Mouse (Mus musculus) spleen, postnatal 36 days (tissue): ENCODE measurements around the gene Zyg11a.
"Not testable (repeated sequence)": the region's sequence is repeated elsewhere in the genome, so short reads cannot be mapped to it uniquely, and the experiment has no call there.

Experiments used
- DNase-seq, 2 experiments: peaks; one replicate each; pipeline ENCODE4 v3.0.0; 2022; ENCODE audit warnings: low spot score in 2 of 2, mixed read lengths in 1 of 2

Zyg11a gene

DNA sequence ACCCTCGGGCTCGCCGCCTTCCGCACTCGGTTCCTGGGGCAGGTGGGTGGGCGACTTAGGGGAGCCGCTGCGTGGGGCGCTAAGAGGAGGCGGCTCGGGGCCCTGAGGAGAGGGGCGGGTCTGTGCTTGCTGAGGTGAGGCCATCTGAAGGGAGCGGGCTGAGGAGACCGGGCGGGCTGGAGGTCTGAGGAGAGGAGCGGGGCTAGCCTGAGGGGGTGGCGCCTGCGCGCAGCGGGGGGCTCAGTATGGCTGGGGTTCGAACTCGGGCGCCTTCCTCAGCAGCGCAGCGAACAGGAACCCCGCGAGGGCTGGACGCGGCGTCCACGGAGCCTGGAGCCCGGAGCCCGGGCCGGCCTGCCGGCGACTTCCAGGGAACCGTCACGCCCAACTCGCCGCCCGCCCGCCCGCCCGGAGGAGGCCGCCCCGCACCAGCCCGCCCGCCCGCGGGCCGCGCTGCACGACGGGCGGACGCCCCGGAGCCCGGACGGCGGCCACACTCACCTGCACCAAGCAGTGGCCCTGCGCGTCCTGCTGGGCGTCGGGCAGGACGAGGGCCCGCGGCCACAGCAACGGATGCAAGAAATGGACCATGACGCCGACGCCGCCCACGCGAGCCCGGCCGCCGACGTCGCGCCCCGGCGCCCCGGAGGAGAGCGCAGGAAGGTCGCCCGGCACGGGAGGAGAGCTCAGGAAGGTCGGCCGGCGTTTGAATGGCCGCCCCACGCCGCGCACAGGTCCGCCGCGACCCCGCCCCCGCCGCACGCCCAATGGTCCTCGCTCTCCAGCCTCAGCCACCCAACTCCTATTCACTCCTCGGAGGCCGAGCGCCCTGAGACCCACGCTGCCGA lies at the start of gene Zyg11a:
TSS of gene Zyg11a (minus strand) at position 717 of the 848 bp plus-strand sequence.
- peak; percentile 3 to 9 for DNase-seq

- DNase-seq, result no peak
These were observed 47.9 kb upstream of the Zyg11a start for GRCm38 (mm10) chr4:108265774-108266173.

DNA sequence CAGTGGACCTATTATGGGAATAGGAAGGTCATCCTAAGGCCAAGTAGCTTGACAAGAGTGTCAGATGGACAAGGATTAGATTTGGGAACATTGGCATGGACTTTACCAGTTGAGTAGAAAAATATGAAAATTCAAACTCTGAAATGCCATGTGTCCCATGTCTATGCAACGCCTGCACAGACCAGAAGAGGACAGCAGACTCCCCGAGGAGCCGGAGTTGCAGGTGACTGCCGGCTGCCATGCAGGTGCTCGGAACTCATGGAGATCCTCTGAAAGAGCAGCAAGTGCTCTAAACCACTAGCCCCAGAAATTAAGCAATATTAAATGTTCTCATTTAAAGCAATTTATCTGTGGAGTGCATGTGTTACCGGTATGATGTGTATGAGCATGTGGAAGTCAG lies 35.5 kb upstream of the Zyg11a start:
- no peak for DNase-seq

GRCm38 (mm10) chr4:108250501-108250900 lies 32.7 kb upstream of the Zyg11a start:
- no peak for DNase-seq

DNA sequence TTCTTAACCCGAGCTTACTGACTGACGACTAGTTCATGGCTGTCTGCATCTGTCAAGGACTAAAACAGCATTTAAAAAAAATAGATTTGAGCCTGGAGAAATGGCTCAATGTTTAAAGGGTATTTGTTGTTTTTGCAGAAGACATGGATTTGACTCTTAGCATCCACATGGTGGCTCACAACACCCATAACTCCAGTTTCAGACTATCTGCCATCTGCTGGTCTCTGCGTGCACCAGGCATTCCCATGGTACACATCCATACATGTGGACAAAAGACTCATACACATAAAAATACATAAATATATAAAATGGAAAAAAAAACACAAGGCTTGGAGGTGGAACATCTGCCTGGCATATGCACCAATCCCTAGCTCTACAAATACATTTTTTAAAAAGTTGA lies 31.5 kb upstream of the Zyg11a start:
- DNase-seq, result no peak

GRCm38 (mm10) chr4:108233654-108234053 lies 15.8 kb upstream of the Zyg11a start:
- DNase-seq, result no peak

DNA sequence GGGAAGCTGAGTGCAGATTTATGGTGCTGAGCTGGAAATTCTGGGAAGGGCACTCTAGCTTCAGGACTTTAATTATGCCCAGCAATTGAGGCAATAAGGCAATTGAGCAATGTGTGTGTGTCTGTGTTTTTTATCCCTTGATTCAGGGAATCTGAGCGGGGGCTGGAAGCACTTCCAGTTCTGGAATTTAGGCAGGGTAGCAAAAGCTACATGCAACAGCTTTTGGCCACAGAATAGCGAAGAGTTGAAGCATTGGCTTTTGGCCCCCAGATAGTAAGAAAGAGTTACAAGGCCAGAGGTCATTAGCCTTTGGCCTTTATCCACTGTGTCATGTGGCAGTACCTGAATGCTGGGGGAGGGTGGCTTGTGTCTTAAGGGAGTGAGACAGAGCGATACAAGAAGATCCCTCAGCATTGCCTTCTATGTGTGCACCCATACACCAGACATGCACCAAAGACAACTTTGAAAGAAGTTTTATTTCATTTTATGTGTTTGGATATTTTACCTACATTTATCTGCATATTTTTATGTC lies 7.6 kb upstream of the Zyg11a start:
- DNase-seq, result no peak

- no peak for DNase-seq
These were observed 4.7 kb upstream of the Zyg11a start for GRCm38 (mm10) chr4:108222507-108222906.

DNA sequence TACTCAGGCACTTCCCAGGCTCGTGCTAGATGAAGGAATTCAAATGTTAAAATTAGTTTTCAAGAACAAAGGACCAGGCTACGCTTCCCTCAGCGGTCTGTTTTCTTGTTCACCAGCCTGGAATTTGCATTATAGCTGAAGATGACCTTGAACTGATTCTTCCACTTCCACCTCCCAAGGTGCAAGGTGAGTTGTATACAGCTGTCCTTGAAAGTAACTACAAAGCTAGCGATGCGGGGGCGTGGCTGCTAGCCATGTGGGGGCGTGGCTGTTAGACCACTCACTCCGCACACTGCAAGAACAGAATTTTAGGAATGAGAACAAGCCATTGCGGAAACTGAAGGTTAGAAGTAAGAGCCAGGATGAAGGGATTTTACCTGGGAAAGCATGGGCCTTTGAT lies 1.2 kb upstream of the Zyg11a start:
- no peak for DNase-seq

DNA sequence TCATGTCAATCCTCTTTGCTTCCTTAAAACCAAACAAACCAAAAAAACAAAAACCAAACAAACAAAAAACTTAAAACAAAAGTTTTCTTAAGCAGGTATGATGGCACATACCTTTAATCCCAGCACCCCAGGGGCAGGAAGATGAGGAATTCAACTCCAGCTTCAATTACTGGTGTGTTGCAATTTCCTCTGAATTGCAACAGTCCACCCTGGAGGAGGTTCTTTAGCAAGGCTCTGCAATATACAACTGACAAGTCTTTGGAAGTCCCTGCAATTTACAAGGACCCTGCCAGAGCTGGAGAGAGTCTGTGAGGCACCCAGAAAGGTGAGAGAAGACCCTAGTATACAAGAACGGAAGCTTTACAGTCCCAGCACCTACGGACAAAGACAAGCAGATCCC lies 4.8 kb downstream of the Zyg11a start:
- no peak for DNase-seq

DNA sequence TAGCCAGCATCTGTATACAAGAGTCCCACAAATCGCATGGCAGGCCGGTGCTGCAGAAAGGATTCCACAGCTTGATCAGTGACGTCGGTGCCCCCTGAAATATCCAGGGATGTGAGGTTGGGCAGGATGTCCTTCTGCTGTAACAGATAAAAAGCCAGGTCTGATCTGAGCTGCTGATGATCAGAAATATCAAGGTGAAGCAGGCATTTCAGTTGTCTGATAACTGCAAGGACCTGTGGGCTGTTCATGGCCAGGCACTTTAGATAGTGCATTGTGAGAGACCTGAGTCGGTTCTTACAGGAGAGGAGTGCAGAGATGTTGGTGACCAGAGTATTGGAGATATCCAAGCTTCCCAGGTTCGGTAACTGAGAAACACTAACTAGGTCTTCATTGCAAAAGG lies 13.2 kb downstream of the Zyg11a start:
- no peak for DNase-seq

- no peak for DNase-seq
These were observed 18.6 kb downstream of the Zyg11a start for GRCm38 (mm10) chr4:108199236-108199635.

DNA sequence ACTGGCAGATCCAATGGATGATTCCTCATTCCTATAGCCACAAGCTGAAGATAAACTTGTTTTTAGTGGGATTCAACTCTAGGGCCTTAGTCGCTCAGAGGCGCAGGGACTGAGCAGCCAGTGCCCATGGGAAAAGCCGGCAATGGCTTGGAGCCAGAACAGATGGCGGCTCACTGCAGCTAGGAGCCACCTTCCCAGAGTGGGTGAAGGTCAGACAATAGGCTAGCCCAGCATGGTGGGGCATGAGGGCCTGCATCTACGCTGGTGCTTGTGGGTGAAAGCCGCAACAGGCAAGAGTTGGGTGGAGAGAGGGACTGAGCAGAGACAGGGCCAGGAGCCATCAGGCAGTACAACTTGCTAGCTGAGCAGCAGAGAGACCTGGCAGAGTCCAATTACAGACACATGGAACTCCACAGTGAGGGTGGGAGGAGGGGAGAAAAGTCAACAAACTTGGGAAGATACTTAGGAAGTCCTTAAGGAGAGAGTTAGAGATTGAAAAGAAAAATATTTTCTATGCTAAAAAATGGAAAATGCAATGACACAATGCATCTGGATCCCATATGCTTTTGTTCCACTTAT lies 21.5 kb downstream of the Zyg11a start:
- no peak for DNase-seq

- DNase-seq, result no peak
These were observed 25.0 kb downstream of the Zyg11a start for GRCm38 (mm10) chr4:108192821-108193323.

DNA sequence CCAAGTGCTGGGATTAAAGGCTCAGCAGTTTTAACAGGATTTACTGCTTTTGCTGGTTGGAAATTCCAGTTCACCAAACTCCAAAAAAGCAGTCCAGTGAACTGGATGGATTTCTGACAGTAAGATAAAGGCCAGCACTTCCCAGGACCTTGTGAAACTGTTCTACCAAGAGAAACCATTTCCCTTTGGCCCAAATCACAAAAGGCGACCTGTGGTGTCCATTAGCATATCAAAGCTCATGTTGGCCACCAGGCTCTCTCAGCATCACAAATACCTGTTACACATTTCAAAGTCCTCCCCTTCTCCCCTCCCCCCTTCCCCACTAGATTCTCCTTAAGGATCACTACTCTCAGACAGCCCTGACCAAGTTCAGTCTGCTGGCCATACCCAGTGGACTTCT lies 35.6 kb downstream of the Zyg11a start:
- no peak for DNase-seq

GRCm38 (mm10) chr4:108168056-108168455 lies 49.8 kb downstream of the Zyg11a start:
- DNase-seq, result no peak

- no peak for DNase-seq
These were observed 51.0 kb downstream of the Zyg11a start for GRCm38 (mm10) chr4:108166874-108167273.

- DNase-seq, result no peak
These were observed 52.5 kb downstream of the Zyg11a start, which contains the start of gene Echdc2 for GRCm38 (mm10) chr4:108165152-108165895. TSS of gene Echdc2 (plus strand) at chr4:108165437.

GRCm38 (mm10) chr4:108163291-108163690 lies 54.6 kb downstream of the Zyg11a start:
- no peak for DNase-seq

GRCm38 (mm10) chr4:108161936-108162335 lies 55.9 kb downstream of the Zyg11a start:
- DNase-seq, result no peak

DNA sequence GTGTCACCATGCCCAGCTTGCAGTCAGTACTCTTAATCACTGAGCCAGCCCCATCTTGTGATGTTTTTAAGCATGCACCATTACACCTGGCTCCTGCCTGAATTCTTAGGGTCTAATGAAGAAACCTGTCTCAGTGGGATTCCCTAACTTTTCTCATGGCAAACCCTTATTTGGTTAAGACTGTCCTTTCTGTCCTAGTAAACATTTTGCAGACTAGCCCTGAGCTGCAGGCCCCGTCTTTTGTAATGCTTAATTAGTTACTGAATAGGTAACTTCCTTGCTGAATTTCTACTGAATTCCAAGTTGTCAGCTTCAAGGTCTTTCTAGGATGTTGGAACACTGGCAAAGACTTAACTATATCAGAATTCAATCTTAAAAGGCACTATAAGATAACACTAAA lies 62.7 kb downstream of the Zyg11a start:
- DNase-seq, result not testable (repeated sequence)

DNA sequence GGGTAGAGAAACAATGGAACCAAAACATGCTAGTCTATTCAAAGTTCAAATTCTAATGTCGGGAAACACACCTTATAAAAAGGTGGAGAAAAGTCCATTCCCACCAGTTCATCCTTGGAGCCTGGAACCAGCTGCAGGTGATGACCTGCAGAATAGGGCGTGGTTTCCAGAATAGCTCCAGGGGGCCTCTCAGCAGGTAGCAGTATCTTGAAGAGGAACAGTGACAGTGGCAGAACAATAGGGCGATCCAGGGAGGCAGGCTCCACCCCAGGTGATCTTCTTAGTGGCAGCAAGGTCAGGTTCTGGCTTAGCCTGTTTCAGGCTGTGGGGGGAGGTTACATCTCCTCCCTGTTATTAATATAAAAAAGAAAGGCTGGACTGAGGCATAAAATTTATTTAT lies 72.3 kb downstream of the Zyg11a start:
- not testable (repeated sequence) for DNase-seq
